8 mouse cellular contexts compared by ENCODE assay signal in genomic region chr10:84533912-84534671, GRCm38 (mm10). TPM values are rescaled to one million over a fixed set of nuclear protein-coding genes. Genes with fewer than 3 reads are reported as not detected.
DNase-seq lines count a peak whose midpoint lies in the region; ATAC-seq and TF ChIP-seq lines count a peak whose summit lies in the region.

Gene Ckap4, minus strand, starts transcription at chr10:84534062.

- TF ChIP-seq CTCF in E14TG2a.4 (conservative IDR thresholded peaks at IDR 0.05; ENCODE audit: low read length) = no peak
- no peak for TF ChIP-seq CTCF in bone marrow, adult 2 months (IDR thresholded peaks at IDR 0.05; ENCODE audit: control insufficient read depth, insufficient read depth, low read length)

- peak within 1 kb of the TSS; percentile 73 for H3K4me2 ChIP-seq in heart, embryonic 13.5 days
- peak within 1 kb of the TSS; percentile 76 for H3K4me2 ChIP-seq in kidney, embryonic 16.5 days (replicated peaks; ENCODE audit: low read depth, low read length)
- peak within 1 kb of the TSS; percentile 56 for H3K4me2 ChIP-seq in liver, embryonic 16.5 days (ENCODE audit: low read depth, low read length)
- peak within 1 kb of the TSS; percentile 66 for H3K4me2 ChIP-seq in neural tube, embryonic 13.5 days

- TF ChIP-seq POLR2A in bone marrow, adult 2 months (IDR thresholded peaks at IDR 0.05; ENCODE audit: borderline replicate concordance, control insufficient read depth, low read depth, low read length) = peak; percentile 40; the same call in 1 of the 2 replicates

- under 1% methylated on average over 49 of the region's 64 CpGs for WGBS in bone marrow, adult 2 months
- 1% methylated on average over 37 of the region's 64 CpGs for WGBS in heart, embryonic 13.5 days
- WGBS in kidney, embryonic 16.5 days = under 1% methylated on average over 31 of the region's 64 CpGs
- under 1% methylated on average over 25 of the region's 64 CpGs for WGBS in liver, embryonic 16.5 days (ENCODE audit: insufficient replicate concordance)
- WGBS in neural tube, embryonic 13.5 days = 0% methylated on average over 28 of the region's 64 CpGs

- peaks cover 31% of the 10 kb centered on the region for H3K36me3 ChIP-seq in E14TG2a.4 (ENCODE audit: insufficient read depth, low read length)
- H3K36me3 ChIP-seq in heart, embryonic 13.5 days = peaks cover 21% of the 10 kb centered on the region
- H3K36me3 ChIP-seq in kidney, embryonic 16.5 days (ENCODE audit: insufficient read depth, low read length) = peaks cover 4% of the 10 kb centered on the region; the same call in 1 of the 2 replicates
- H3K36me3 ChIP-seq in liver, embryonic 16.5 days (ENCODE audit: control insufficient read depth, insufficient read depth) = no peaks in the 10 kb centered on the region
- no peaks in the 10 kb centered on the region for H3K36me3 ChIP-seq in neural tube, embryonic 13.5 days

- ATAC-seq in erythroblast, adult 5-6 weeks (replicated peaks; ENCODE audit: low FRiP score, poor library complexity, severe bottlenecking) = no peak
- ATAC-seq in heart, embryonic 13.5 days (ENCODE audit: extremely low read depth, insufficient number of reproducible peaks, low FRiP score, low TSS enrichment) = peak; percentile 67
- peak; percentile 93 for ATAC-seq in kidney, embryonic 16.5 days (ENCODE audit: low FRiP score, low TSS enrichment)
- peak; percentile 73 for ATAC-seq in liver, embryonic 16.5 days (ENCODE audit: low read depth)
- ATAC-seq in neural tube, embryonic 13.5 days (ENCODE audit: low read depth) = peak; percentile 88

- peak within 1 kb of the TSS; percentile 94 for H3K27ac ChIP-seq in bone marrow, adult 2 months (ENCODE audit: control insufficient read depth, insufficient read depth, low read depth, low read length, poor library complexity)
- peak within 1 kb of the TSS; percentile 96 for H3K27ac ChIP-seq in heart, embryonic 13.5 days (replicated peaks)
- peak within 1 kb of the TSS; percentile 88 for H3K27ac ChIP-seq in kidney, embryonic 16.5 days (ENCODE audit: low read length)
- peak within 1 kb of the TSS; percentile 45 for H3K27ac ChIP-seq in liver, embryonic 16.5 days (ENCODE audit: low read length)
- H3K27ac ChIP-seq in neural tube, embryonic 13.5 days (replicated peaks) = peak within 1 kb of the TSS; percentile 92

- H3K9ac ChIP-seq in heart, embryonic 13.5 days = peak within 1 kb of the TSS; percentile 99
- peak within 1 kb of the TSS; percentile 94 for H3K9ac ChIP-seq in kidney, embryonic 16.5 days (replicated peaks; ENCODE audit: low read length)
- peak within 1 kb of the TSS; percentile 62 for H3K9ac ChIP-seq in liver, embryonic 16.5 days (ENCODE audit: low read depth, low read length)
- peak within 1 kb of the TSS; percentile 97 for H3K9ac ChIP-seq in neural tube, embryonic 13.5 days

- no peaks in the 10 kb centered on the region for H3K9me3 ChIP-seq in E14TG2a.4 (ENCODE audit: low read length)
- no peaks in the 10 kb centered on the region for H3K9me3 ChIP-seq in heart, embryonic 13.5 days
- H3K9me3 ChIP-seq in kidney, embryonic 16.5 days (ENCODE audit: low read length) = no peaks in the 10 kb centered on the region
- H3K9me3 ChIP-seq in liver, embryonic 16.5 days (replicated peaks; ENCODE audit: control insufficient read depth, low read length) = no peaks in the 10 kb centered on the region
- no peaks in the 10 kb centered on the region for H3K9me3 ChIP-seq in neural tube, embryonic 13.5 days

- peaks cover 12% of the 10 kb centered on the region for H3K27me3 ChIP-seq in E14TG2a.4 (ENCODE audit: insufficient read depth, low read length)
- no peaks in the 10 kb centered on the region for H3K27me3 ChIP-seq in heart, embryonic 13.5 days (replicated peaks)
- H3K27me3 ChIP-seq in kidney, embryonic 16.5 days (ENCODE audit: insufficient read depth, low read length) = no peaks in the 10 kb centered on the region
- H3K27me3 ChIP-seq in liver, embryonic 16.5 days (ENCODE audit: control insufficient read depth, insufficient read depth, low read depth, low read length) = peaks cover 44% of the 10 kb centered on the region
- H3K27me3 ChIP-seq in neural tube, embryonic 13.5 days = no peaks in the 10 kb centered on the region

- H3K4me3 ChIP-seq in E14TG2a.4 (replicated peaks; ENCODE audit: low read length) = peak within 1 kb of the TSS; percentile 89
- H3K4me3 ChIP-seq in bone marrow, adult 2 months (replicated peaks; ENCODE audit: control insufficient read depth, low read depth, low read length) = peak within 1 kb of the TSS; percentile 86
- H3K4me3 ChIP-seq in heart, embryonic 13.5 days = peak within 1 kb of the TSS; percentile 99
- H3K4me3 ChIP-seq in kidney, embryonic 16.5 days (ENCODE audit: low read length) = peak within 1 kb of the TSS; percentile 91
- peak within 1 kb of the TSS; percentile 64 for H3K4me3 ChIP-seq in liver, embryonic 16.5 days (ENCODE audit: low read depth, low read length)
- H3K4me3 ChIP-seq in neural tube, embryonic 13.5 days = peak within 1 kb of the TSS; percentile 92

- DNase-seq in thymus, postnatal 14 days = peak; percentile 77

- peaks cover 62% of the 10 kb centered on the region for H3K4me1 ChIP-seq in E14TG2a.4 (replicated peaks; ENCODE audit: low read depth, low read length)
- H3K4me1 ChIP-seq in bone marrow, adult 2 months (ENCODE audit: control insufficient read depth, insufficient read depth, low read length) = peaks cover 10% of the 10 kb centered on the region
- H3K4me1 ChIP-seq in heart, embryonic 13.5 days = peaks cover 57% of the 10 kb centered on the region
- peaks cover 41% of the 10 kb centered on the region for H3K4me1 ChIP-seq in kidney, embryonic 16.5 days (ENCODE audit: insufficient read depth, low read length)
- no peaks in the 10 kb centered on the region for H3K4me1 ChIP-seq in liver, embryonic 16.5 days (ENCODE audit: control insufficient read depth, low read depth, low read length)
- H3K4me1 ChIP-seq in neural tube, embryonic 13.5 days (replicated peaks) = peaks cover 55% of the 10 kb centered on the region

RNA-seq across cellular contexts. Expression of gene Ckap4, which starts in this region (rescaled TPM):
- 12.5 and 27.6 TPM in 2 replicates for polyA plus RNA-seq in bone marrow, adult 2 months (2011; ENCODE audit: insufficient read depth, insufficient read length, low replicate concordance, missing spikeins)
- 43.8 and 45.6 TPM in 2 replicates for total RNA-seq in erythroblast, adult 5-6 weeks (2015; ENCODE audit: low replicate concordance)
- total RNA-seq in erythroblast, adult 5-6 weeks (2017; ENCODE audit: low replicate concordance) = 29.6 and 38.4 TPM in 2 replicates
- polyA plus RNA-seq in heart, embryonic 13.5 days (2015; fragmentation: Nextera tagmentation; extraction: Ambion mirVana) = 87.9 and 91.5 TPM in 2 replicates
- polyA plus RNA-seq in kidney, embryonic 16.5 days (2015; fragmentation: Nextera tagmentation; extraction: Ambion mirVana) = 40.0 and 72.4 TPM in 2 replicates
- polyA plus RNA-seq in liver, embryonic 16.5 days (2015; fragmentation: Nextera tagmentation; extraction: Ambion mirVana) = 5.1 and 7.4 TPM in 2 replicates
- polyA plus RNA-seq in neural tube, embryonic 13.5 days (2015; fragmentation: Nextera tagmentation; extraction: Ambion mirVana) = 64.0 and 65.9 TPM in 2 replicates

Comparison
In these comparisons a context has a peak if more than half of its experiments do, and no peak if none do; other contexts are left out.
1. H3K27ac ChIP-seq: peak in every context shown above with its lines; median percentile 96 in heart, embryonic 13.5 days; 94 in bone marrow, adult 2 months; 92 in neural tube, embryonic 13.5 days; 88 in kidney, embryonic 16.5 days; 45 in liver, embryonic 16.5 days.